Mouse (Mus musculus): ENCODE results near the gene Stfa3.
"Not testable (repeated sequence)": the region's sequence is repeated elsewhere in the genome, so short reads cannot be mapped to it uniquely, and the experiment has no call there.

The Stfa3 gene

DNA sequence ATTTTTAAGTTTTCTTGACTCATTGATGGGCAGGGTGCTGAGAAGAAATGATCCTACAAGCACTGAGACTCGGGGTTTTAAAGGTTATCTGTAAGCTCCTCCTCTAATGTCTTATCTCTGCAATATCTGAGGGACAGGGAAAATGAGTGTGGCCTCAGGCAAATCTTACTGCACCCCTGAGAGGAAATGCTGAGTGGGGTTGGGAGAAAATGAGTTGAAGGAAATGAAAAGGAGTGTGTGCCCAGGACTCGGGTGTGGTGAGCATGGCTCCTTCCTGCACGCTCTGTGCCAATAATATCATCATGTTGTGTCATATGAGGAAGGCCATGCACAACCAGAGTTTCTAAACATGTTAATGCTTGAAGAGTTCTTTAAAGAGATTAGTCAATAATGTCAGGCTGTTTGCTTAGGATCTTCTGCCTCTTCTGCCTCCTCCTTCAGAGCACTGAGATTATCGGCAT lies at the start of gene Stfa3:
Gene Stfa3 (minus strand): TSS at position 51 of the 461 bp plus-strand sequence.
- no peak for DNase-seq (ENCODE audit: low spot score)

DNA sequence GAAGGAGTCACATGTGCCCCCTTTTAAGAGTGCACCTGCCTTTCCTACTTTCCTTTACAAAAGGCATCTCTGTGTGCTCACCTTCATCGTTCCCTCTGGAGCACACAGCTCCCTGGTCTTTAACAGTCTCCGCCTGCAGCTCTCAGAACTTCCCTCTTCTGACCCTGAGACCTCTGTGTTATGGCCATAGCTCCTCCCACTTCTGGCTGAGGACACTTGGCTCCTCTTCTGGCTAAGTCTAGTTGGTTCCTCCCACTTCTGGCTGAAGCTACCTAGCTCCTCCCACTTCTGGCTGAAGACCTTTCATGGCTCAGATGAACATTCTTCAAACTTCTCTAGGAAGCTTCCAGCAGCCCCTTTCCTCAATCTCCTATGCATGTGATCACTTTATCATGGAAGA lies 47.1 kb upstream of the Stfa3 start:
- no peak for DNase-seq (ENCODE audit: low spot score)

- no peak for DNase-seq (ENCODE audit: low spot score)
Observed at GRCm38 (mm10) chr16:36492420-36492819, 37.2 kb upstream of the Stfa3 start.

GRCm38 (mm10) chr16:36476866-36477265 lies 21.7 kb upstream of the Stfa3 start:
- DNase-seq (ENCODE audit: low spot score), result no peak

DNA sequence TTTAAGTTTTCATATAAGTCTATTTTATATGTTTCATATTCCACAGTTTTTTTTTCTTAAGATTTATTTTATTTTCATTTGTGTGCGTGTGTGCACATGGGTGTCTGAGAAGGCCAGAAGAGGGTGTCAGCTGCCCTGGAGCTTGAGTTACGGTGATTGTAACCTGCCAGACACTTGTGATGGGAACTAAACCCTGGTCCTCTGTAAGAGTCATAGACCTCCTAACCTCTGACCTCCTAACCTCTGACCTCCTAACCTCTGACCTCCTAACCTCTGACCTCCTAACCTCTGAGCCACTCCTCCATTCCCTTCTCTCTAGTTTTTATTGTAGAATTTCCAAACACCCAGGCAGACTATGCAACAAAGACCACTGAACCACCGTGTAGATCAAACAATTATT lies 20.3 kb upstream of the Stfa3 start:
- no peak for DNase-seq (ENCODE audit: low spot score)

DNA sequence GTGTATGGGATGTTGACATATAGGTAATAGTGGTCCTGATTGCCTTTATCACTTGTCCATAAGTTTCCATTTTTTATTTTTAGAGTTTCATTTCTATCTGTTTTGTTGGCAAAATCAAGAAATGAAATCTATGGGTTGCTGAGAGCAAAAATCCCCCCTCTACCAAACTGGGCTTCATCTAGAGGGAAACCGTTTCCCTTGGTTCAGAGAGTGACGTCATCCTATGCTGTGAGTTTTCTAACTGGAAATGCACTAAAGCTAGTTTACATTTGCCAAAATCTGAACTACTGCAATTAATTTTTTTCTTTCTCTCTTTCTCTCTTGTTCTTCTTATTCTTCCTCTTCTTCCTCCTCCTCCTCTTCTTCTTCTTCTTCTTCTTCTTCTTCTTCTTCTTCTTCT lies 19.7 kb upstream of the Stfa3 start:
- DNase-seq (ENCODE audit: low spot score), result no peak

- no peak for DNase-seq (ENCODE audit: low spot score)
Observed at GRCm38 (mm10) chr16:36473217-36474216, 18.3 kb upstream of the Stfa3 start.

- no peak for DNase-seq (ENCODE audit: low spot score)
Observed at GRCm38 (mm10) chr16:36471066-36471633, 16.0 kb upstream of the Stfa3 start.

DNA sequence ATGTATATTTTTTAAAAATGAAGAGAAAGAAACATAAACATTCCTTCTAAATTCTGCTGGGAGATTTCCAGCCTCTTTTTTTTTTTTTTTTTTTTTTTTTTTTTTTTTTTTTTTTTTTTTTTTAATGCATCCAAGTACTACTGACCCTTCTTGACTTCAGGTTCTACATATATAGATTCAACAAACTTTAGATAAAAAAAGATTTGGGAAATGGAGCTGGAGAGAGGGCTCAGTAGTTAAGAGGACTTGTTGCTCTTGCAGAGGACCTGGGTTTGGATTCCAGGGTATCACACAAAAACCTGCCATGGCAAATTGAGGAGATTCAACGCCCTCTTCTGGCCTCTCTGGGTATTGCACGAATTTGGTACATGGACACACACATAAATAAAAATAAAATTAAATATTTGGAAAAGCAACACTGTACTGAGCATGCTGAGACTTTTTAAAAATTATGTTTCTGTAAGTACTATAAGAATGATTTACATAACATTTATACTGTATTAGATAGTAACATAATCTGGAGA lies 14.8 kb upstream of the Stfa3 start:
- DNase-seq (ENCODE audit: low spot score), result no peak

GRCm38 (mm10) chr16:36469367-36469766 lies 14.2 kb upstream of the Stfa3 start:
- no peak for DNase-seq (ENCODE audit: low spot score)

DNA sequence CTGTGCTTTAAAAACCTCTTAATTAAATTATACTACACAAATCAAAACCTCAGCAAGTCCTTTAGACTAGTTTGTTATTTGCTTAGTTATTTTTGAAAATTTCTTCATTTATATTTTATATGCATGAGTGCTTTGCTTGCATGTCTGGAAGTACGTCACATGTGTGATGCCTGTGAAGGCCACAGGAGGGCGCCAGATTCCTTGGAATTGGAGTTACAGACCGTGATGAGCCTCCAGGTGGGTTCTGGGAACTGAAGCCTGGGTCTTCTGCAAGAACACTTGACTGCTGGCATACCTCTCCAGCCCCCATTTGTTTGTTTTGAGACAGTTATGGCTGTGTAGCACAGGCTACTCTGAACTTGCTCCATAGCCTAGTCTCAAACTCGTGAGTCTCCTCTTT lies 13.7 kb upstream of the Stfa3 start:
- no peak for DNase-seq (ENCODE audit: low spot score)

DNA sequence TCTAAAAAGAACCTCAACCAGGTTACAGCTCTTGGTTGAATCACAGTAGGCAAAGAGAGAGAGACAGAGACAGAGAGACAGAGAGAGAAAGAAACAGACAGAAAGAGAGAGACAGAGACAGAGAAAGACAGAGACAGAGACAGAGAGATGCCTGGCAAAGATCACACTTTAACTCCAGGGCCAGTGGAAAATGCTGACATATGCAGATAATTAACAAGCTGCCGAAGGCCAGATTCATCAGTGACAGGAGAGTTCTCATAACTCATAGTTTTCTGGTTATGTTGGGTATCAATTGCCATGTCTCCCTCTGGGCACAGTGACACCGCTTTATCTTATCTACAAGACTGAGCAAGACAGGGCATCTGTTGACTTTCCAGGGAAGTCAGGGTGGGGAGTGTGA lies 12.7 kb upstream of the Stfa3 start:
- DNase-seq (ENCODE audit: low spot score), result no peak

DNA sequence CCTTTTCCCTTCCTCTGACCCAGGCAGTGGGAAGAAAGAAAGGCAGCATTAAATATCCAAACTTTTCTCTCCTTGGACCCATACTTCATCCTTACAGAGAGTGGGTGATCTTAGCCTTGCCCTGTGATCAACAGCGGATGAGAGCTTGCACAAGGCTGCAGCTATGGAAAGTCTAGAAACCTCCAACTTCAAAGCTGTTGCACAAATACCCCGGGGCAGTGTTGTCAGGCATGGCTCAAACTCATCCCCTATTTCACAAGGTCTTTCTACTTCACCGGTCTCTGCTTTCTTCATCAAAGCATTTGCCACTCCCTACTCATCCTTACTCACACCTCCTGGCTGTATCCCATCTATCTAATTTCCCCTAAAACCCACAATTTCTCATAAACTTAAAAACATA lies 10.2 kb upstream of the Stfa3 start:
- DNase-seq (ENCODE audit: low spot score), result no peak

DNA sequence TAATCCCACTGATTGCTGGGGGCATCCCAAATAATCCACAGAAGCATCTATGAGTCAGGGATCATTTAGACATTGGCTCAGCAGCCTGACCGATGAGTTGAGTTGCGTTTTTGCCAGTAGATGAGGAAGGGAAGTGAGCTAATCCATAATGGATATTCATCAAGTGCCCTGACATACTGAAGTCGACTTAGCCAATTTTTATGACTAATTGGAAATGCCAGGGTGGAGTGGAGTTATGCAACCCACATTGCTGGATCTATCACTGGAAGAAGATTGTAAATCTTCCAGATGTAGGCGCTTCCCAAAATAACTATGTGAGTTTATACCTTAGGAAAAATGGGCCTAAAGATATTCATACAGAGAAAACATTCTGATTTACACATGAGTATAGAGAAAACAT lies 8.9 kb upstream of the Stfa3 start:
- no peak for DNase-seq (ENCODE audit: low spot score)

DNA sequence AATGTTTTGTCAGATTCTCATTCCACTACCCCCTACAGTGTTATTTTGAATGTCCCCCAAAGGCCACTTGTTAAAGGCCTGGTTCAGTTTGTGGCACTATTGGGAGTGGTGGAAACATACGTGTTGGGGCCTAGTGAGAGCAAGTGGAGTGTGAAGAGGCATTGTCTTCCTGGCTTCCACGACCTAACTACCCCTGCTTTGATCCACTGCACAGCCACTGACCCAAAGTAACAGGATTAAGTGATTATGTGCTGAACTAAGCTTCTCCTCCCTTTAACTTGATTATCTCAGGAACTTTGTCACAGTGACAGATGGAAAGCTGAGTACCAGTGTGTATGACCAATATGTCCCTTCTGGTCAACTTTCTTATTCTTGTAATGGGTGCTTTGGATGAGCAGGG lies 5.2 kb upstream of the Stfa3 start:
- DNase-seq (ENCODE audit: low spot score), result no peak

DNA sequence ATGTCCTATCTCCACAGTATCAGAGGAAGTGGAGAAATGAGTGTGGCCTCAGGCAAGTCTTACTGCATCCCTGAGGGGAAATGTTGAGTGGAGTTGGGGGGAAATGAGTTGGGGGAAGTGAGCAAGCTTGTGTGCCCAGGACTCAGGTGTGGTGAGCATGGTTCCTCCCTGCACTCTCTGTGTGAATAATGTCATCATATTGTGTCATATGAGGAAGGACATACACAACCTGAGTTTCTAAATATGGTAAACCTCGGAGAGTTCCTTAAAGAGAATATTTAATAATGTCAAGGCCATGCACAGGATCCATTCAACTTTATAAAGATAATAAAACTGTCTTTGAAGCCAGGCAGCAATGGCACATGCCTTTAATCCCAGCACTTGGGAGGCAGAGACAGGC lies 34.2 kb downstream of the Stfa3 start:
- not testable (repeated sequence) for DNase-seq (ENCODE audit: low spot score)

- no peak for DNase-seq (ENCODE audit: low spot score)
Observed at GRCm38 (mm10) chr16:36408357-36408756, 46.8 kb downstream of the Stfa3 start, which contains the start of gene Stfa2. Gene Stfa2 (minus strand): TSS chr16:36408457.

Measured in ovary, adult 18-20 months (tissue).